Mouse (Mus musculus) brain, embryonic 14.5 days (tissue): ENCODE data around the gene Sirt4.

Source experiments
- CTCF ChIP-seq: fragments of 200-500 bp; IDR thresholded peaks from 2 replicates; pipeline ENCODE4 v1.5.1; 2012; ENCODE audit warnings: inconsistent platforms, mild to moderate bottlenecking, moderate library complexity, borderline replicate concordance; ENCODE audit not compliant: insufficient read depth, insufficient read length; ENCODE audit errors: extremely low read depth
- POLR2A ChIP-seq: fragments of 200-500 bp; IDR thresholded peaks from 2 replicates; pipeline ENCODE4 v1.6.1; 2012; ENCODE audit warnings: mild to moderate bottlenecking, inconsistent platforms, borderline replicate concordance; ENCODE audit not compliant: poor library complexity, insufficient read depth, insufficient read length, severe bottlenecking; ENCODE audit errors: extremely low read depth

- TF ChIP-seq POLR2A (no peak), CTCF (no peak)
These were observed 48.7 kb downstream of the Sirt4 start for GRCm38 (mm10) chr5:115435755-115436379.
